Comparison of ENCODE assay signal across 17 mouse cellular contexts in genomic region chr5:91320348-91320747, GRCm38 (mm10).
A peak's percentile ranks its signal among the peaks of the same experiment; 100 is the strongest.
DNase-seq lines count a peak whose midpoint lies in the region; ATAC-seq and TF ChIP-seq lines count a peak whose summit lies in the region.
"Had no signal": no experiment of that assay in that cellular context is flagged by ENCODE, and none has a peak within 500 bp of the region (broad histone marks: within the 10 kb centered on the region; RNA-seq: fewer than 3 reads in every experiment).

No protein-coding gene starts in this region.

- 76% methylated on average over 4 of the region's 4 CpGs for WGBS in stomach, postnatal 0 days
- WGBS in forebrain, embryonic 10.5 days = 89% methylated on average over 4 of the region's 4 CpGs

- no peak for TF ChIP-seq CTCF in stomach, postnatal 0 days (IDR thresholded peaks at IDR 0.05; ENCODE audit: low read depth)

- DNase-seq in 3T3-L1 (ENCODE audit: low read depth, low spot score) = peak; percentile 38
- no peak for DNase-seq in stomach, postnatal 0 days (ENCODE audit: low spot score)
- no peak for DNase-seq in layer of hippocampus, adult 9-11 months
- DNase-seq in forebrain, embryonic 10.5 days (ENCODE audit: extremely low spot score, low spot score) = no peak
- no peak for DNase-seq in lung, postnatal 4 days
- DNase-seq: adrenal gland, adult 8-10 months; adrenal gland, postnatal 36 days; cerebellum, adult 2 months; cerebellum, postnatal 10 days; kidney, adult 11 months had no signal

- no peaks in the 10 kb centered on the region for H3K27me3 ChIP-seq in stomach, postnatal 0 days (ENCODE audit: control insufficient read depth, insufficient read depth, low read length)
- H3K27me3 ChIP-seq in forebrain, embryonic 10.5 days (ENCODE audit: poor library complexity, severe bottlenecking) = no peaks in the 10 kb centered on the region
- H3K27me3 ChIP-seq: embryonic facial prominence, embryonic 13.5 days; heart, embryonic 12.5 days had no signal

- no peak for TF ChIP-seq EP300 in stomach, postnatal 0 days (optimal IDR thresholded peaks at IDR 0.05)

- H3K4me1 ChIP-seq in stomach, postnatal 0 days (replicated peaks; ENCODE audit: control insufficient read depth, insufficient read depth) = no peaks in the 10 kb centered on the region
- H3K4me1 ChIP-seq in forebrain, embryonic 10.5 days = no peaks in the 10 kb centered on the region
- H3K4me1 ChIP-seq: embryonic facial prominence, embryonic 13.5 days; heart, embryonic 12.5 days had no signal

- H3K27ac ChIP-seq in stomach, postnatal 0 days (replicated peaks) = no peak overlapping the region
- H3K27ac ChIP-seq in forebrain, embryonic 10.5 days = no peak overlapping the region
- H3K27ac ChIP-seq: embryonic facial prominence, embryonic 13.5 days had no signal

- no peak overlapping the region for H3K4me3 ChIP-seq in stomach, postnatal 0 days (ENCODE audit: low read depth, low read length)
- H3K4me3 ChIP-seq in forebrain, embryonic 10.5 days = no peak overlapping the region
- H3K4me3 ChIP-seq: embryonic facial prominence, embryonic 13.5 days; heart, embryonic 12.5 days had no signal

- H3K4me2 ChIP-seq in stomach, postnatal 0 days (replicated peaks; ENCODE audit: low read depth) = no peak overlapping the region
- H3K4me2 ChIP-seq: embryonic facial prominence, embryonic 13.5 days; heart, embryonic 12.5 days had no signal

- H3K9me3 ChIP-seq in stomach, postnatal 0 days (ENCODE audit: control insufficient read depth, low read length) = no peaks in the 10 kb centered on the region
- no peaks in the 10 kb centered on the region for H3K9me3 ChIP-seq in forebrain, embryonic 10.5 days
- H3K9me3 ChIP-seq: embryonic facial prominence, embryonic 13.5 days; heart, embryonic 12.5 days had no signal

- no peak overlapping the region for H3K9ac ChIP-seq in stomach, postnatal 0 days (ENCODE audit: low read length)
- H3K9ac ChIP-seq: embryonic facial prominence, embryonic 13.5 days; heart, embryonic 12.5 days had no signal

- peak; percentile 34 for ATAC-seq in CD4-positive, CD25-positive, alpha-beta regulatory T cell, adult 4 months
- ATAC-seq in common myeloid progenitor, adult 5-6 weeks (replicated peaks; ENCODE audit: low read depth, poor library complexity, severe bottlenecking) = peak; percentile 68
- peak; percentile 64; the same call in 1 of the 2 replicates for ATAC-seq in stomach, postnatal 0 days (ENCODE audit: low FRiP score, low TSS enrichment)
- ATAC-seq: forebrain, embryonic 14.5 days; hindbrain, embryonic 16.5 days; inflammation-experienced regulatory T-cells, adult 6 months had no signal

- no peaks in the 10 kb centered on the region for H3K36me3 ChIP-seq in stomach, postnatal 0 days (ENCODE audit: control insufficient read depth, insufficient read depth, low read length)
- H3K36me3 ChIP-seq in forebrain, embryonic 10.5 days (replicated peaks) = no peaks in the 10 kb centered on the region
- H3K36me3 ChIP-seq: embryonic facial prominence, embryonic 13.5 days; heart, embryonic 12.5 days had no signal
